In genomic region chr12:76013480-76013879, GRCm38 (mm10) we compare ENCODE assay signal across 14 mouse cellular contexts.
"Had no signal": no experiment of that assay in that cellular context is flagged by ENCODE, and none has a peak within 500 bp of the region (broad histone marks: within the 10 kb centered on the region; RNA-seq: fewer than 3 reads in every experiment).

No protein-coding gene starts in this region.

- H3K9me3 ChIP-seq: limb, embryonic 15.5 days; liver, embryonic 12.5 days; lung, embryonic 15.5 days; megakaryocyte, embryonic 14.5 days; midbrain, embryonic 15.5 days; neural tube, embryonic 13.5 days; stomach, embryonic 15.5 days had no signal

- H3K4me3 ChIP-seq: limb, embryonic 15.5 days; liver, embryonic 12.5 days; lung, embryonic 15.5 days; megakaryocyte, embryonic 14.5 days; midbrain, embryonic 15.5 days; neural tube, embryonic 13.5 days; stomach, embryonic 15.5 days had no signal

- DNase-seq: kidney, postnatal 10 days; kidney, postnatal 4 days; lung, postnatal 4 days; right cerebral cortex, postnatal 14 days; thymus, adult 2 months; thymus, postnatal 25 days had no signal

- H3K36me3 ChIP-seq: liver, embryonic 12.5 days; midbrain, embryonic 15.5 days; stomach, embryonic 15.5 days had no signal

- H3K9ac ChIP-seq: limb, embryonic 15.5 days; liver, embryonic 12.5 days; lung, embryonic 15.5 days; midbrain, embryonic 15.5 days; neural tube, embryonic 13.5 days; stomach, embryonic 15.5 days had no signal

- H3K4me2 ChIP-seq: limb, embryonic 15.5 days; liver, embryonic 12.5 days; lung, embryonic 15.5 days; midbrain, embryonic 11.5 days; midbrain, embryonic 15.5 days; neural tube, embryonic 13.5 days; stomach, embryonic 15.5 days had no signal

- ATAC-seq: liver, embryonic 12.5 days; midbrain, embryonic 15.5 days had no signal

- H3K4me1 ChIP-seq: liver, embryonic 12.5 days; megakaryocyte, embryonic 14.5 days; midbrain, embryonic 15.5 days; neural tube, embryonic 13.5 days had no signal

- H3K27ac ChIP-seq: limb, embryonic 15.5 days; liver, embryonic 12.5 days; lung, embryonic 15.5 days; midbrain, embryonic 15.5 days; neural tube, embryonic 13.5 days; stomach, embryonic 15.5 days had no signal

- H3K27me3 ChIP-seq: limb, embryonic 15.5 days; liver, embryonic 12.5 days; lung, embryonic 15.5 days; midbrain, embryonic 15.5 days; neural tube, embryonic 13.5 days; stomach, embryonic 15.5 days had no signal
